ENCODE assay signal across 11 mouse cellular contexts in the genomic region with DNA sequence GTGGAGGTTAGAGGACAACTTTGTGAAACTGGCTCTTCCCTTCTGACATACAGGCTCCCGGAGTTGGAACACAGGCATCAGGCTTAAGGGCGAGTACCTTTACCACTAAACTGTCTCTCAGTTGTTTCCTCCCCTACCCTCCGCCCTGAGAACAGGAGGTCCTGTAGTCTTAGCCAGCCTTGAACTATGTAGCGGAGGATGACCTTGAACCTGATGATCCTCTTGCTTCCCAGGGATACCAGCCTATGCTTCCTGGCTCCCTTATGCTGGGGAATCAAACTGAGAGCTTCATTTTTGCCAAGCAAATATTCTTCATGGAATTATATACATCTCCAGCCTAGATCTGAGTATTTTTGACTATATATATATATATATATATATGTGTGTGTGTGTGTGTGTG.
"Had no signal": no experiment of that assay in that cellular context is flagged by ENCODE, and none has a peak within 500 bp of the region (broad histone marks: within the 10 kb centered on the region; RNA-seq: fewer than 3 reads in every experiment).

No protein-coding gene starts in this region.

- DNase-seq: kidney, adult 2 months; kidney, postnatal 25 days; layer of hippocampus, adult 9-11 months; liver; liver, postnatal 0 days; lung, embryonic 14.5 days; lung, postnatal 36 days; midbrain, embryonic 14.5 days; right cerebral cortex, postnatal 4 days; thymus, adult 18-20 months; thymus, postnatal 4 days had no signal
